Mouse (Mus musculus) kidney, adult 2 months (tissue): ENCODE data around the gene Pip4k2b.
"Not testable (repeated sequence)": the region's sequence is repeated elsewhere in the genome, so short reads cannot be mapped to it uniquely, and the experiment has no call there.

Source experiments
- CTCF ChIP-seq: fragments of 200-500 bp; conservative IDR thresholded peaks from 2 replicates; pipeline ENCODE4 v1.5.1; 2011; ENCODE audit warnings: low read depth, mild to moderate bottlenecking, control low read depth, low read length, moderate library complexity, mixed read lengths; ENCODE audit not compliant: insufficient read depth, insufficient read length
- POLR2A ChIP-seq: fragments of 200-500 bp; IDR thresholded peaks from one replicate; pipeline ENCODE4 v1.6.1; 2011; ENCODE audit warnings: low read depth, low read length, control low read depth

DNA sequence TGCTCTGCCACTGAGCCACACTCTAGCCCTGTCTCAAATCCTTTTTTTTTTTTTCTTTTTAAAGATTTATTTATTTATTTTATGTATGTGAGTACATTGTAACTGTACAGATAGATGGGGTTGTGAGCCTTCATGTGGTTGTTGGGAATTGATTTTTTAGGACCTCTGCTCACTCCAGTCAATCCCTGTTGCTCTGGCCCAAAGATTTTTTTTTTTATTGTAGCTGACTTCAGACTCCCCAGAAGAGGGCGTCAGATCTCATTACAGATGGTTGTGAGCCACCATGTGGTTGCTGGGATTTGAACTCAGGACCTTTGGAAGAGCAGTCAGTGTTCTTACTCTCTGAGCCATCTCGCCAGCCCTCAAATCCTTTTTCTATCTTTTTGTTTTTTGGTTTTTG, 34.4 kb downstream of the Pip4k2b start:
- TF ChIP-seq CTCF, POLR2A: not testable (repeated sequence)
